Mouse (Mus musculus) layer of hippocampus, postnatal 14 days (tissue): ENCODE measurements around the gene Cracr2b. TPM values are rescaled to one million over a fixed set of nuclear protein-coding genes. Genes with fewer than 3 reads are reported as not detected.

Experiments used
- DNase-seq, 2 experiments: peaks; one replicate each; pipeline ENCODE4 v3.0.0; 2021 to 2022; ENCODE audit warnings: low spot score in 2 of 2, mixed read lengths in 1 of 2
- total RNA-seq, 2 experiments: library from RNA; stranded (reverse); gene quantifications; 2 replicates each; pipeline ENCODE4 v1.2.3; 2021

Cracr2b gene
- total RNA-seq, 2 experiments from 2014 or later: 5.5 to 6.6 TPM

DNA sequence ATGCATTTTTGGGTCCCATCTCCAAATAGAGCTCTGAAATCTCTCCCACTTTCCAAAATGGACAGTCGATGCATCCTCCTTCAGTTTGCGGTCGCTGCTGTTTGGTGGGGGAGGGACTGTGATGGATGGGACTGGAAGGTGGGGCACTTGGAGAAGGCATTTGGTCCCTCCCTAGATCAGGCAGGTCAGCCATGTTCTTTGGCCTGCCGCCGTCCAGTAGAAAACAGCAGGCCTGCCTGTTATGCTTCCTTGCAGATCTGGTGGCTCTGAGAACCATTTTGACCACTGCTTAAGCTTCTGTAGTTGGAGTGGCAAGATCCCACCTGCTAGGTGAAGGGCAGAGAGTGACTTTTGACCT, 7.2 kb downstream of the Cracr2b start:
- DNase-seq: no peak

DNA sequence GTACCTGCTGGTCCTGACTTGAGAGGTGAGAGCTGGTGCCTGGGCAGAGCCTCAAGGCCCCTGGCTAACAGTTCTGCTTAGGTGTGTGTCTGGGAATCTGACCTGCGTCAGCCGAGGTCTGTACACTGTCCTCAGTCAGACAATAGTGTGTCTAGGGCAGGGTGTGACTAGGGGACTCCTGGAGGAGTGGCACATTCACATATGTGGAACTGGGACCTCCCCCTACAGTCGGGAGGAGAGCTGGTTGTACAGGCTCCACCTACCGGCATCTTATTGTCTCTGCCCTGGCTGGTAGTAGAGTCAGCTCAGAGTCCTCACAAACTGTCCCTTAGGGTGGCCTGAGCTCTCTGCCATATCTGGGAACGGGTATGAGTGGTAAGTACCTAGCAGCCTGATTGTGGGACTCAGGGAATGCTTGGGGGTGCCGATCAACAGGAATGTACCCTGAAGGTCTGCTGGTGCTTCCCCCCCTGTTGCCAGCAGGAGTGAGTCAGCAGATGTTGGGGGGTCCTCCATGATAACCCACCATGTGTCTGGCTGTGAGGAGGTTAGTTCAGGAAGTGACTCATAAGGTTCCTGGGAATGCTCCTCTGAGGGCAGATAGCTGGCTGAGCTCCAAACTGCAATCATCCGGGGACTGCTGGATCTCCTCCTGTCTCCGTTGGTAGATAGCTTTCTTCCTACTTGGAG, 7.8 kb downstream of the Cracr2b start:
- peak in 1 of 2 experiments; percentile 61 for DNase-seq

DNA sequence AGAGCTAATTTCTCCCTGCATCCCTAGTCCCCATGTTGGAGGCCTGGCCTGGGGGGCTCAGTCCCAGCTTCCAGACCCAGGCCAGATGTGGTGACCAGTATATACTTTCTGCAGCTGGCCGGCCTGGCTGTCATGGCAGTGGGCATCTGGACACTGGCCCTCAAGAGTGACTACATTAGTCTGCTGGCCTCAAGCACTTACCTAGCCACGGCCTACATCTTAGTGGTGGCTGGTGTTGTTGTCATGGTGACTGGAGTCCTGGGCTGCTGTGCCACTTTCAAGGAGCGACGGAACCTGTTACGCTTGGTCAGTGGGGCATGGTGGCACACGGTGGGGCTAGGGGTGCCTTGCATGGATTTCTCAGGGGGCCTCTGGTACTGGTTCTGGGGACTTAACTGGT, 8.5 kb downstream of the Cracr2b start:
- no peak for DNase-seq

DNA sequence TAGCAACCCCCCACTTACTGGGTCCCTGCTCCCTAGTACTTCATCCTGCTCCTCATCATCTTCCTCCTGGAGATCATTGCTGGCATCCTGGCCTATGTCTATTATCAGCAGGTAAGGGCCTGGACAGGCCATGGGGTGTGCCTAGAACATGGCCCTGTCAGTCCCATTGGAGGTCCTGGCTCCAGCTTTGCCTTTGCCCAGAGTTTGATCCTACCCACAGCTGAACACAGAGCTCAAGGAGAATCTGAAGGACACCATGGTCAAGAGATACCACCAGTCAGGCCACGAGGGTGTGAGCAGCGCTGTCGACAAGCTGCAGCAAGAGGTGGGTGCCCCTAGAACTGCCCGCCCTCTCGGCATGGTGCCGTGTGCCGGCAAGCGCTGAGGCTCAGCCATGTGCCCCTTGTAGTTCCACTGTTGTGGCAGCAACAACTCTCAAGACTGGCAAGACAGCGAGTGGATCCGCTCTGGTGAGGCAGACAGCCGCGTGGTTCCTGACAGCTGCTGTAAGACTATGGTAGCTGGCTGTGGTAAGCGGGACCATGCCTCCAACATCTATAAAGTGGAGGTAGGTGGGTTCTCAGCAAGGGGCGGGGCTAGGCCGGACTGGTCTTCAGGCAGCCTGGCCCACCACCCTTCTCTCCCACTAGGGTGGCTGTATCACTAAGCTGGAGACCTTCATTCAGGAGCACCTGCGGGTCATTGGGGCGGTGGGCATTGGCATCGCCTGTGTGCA, 9.2 kb downstream of the Cracr2b start:
- DNase-seq: no peak

DNA sequence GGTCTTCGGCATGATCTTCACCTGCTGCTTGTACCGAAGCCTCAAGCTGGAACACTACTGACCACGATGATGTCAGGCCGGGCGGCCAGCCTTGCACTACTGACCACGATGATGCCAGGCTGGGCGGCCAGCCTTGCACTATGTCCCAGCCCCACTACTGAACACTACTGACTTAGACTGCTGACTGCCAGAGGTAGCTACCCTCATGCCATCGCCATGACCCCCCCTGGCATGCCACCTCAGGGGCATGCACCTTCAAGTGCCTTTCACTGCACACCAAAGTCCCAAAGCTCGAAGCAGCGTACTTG, 9.7 kb downstream of the Cracr2b start:
- DNase-seq: no peak

DNA sequence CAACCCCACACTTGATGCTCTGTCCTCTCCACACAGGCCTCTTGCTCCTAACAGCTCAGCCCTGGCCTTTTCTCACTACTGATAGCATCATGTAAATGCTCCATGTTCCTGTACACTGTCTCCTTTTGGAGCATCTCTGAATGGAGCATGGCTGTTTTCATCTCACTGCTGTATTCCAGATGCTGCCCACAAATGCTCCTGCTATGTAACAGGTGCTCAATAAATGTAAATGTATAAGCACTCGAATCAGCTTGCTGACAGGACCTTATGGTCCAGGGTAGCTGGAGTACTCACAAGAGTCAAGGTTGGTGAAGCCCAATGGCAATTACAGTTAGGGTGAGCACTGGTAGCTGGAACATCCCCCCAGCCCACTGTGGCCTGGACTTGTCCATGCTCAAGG, 10.3 kb downstream of the Cracr2b start:
- no peak for DNase-seq

DNA sequence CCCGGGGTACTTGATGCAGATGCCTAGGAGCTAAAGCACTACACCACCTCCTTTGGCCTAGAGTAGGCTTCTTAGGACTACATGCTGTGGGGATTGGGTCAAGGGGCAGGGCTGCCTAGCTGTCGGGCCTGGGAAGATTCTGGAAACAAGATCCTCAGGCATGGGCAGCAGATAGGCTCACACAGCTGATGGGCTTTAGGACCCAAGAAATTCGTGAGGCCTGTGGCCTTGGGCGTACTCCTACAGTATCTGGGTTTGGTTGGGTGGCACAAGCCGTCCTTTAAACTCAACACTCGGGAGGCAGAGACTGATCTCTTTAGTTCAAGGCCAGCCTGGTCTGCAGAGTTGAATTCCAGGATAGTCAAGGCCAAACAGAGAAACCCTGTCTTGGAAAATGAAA, 11.3 kb downstream of the Cracr2b start:
- DNase-seq: no peak

DNA sequence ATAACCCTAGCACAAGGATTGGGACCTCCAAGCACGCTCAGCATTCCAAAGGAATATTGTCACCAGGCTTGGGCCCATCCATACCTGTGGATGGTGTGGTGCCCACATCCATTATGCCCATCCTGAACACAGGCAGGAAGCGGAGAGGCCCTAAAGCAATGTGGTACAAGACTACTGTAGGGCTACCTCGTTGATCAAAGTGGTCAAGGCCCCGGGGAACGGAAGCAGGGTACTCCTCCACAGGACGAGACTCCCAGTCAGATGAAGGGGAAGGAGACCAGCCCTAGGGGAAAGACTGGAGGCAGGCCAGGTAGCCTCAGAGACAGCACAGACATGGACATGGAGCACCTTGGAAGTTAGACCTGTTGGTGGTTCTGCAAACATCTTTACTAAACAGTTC, 11.9 kb downstream of the Cracr2b start:
- no peak for DNase-seq

DNA sequence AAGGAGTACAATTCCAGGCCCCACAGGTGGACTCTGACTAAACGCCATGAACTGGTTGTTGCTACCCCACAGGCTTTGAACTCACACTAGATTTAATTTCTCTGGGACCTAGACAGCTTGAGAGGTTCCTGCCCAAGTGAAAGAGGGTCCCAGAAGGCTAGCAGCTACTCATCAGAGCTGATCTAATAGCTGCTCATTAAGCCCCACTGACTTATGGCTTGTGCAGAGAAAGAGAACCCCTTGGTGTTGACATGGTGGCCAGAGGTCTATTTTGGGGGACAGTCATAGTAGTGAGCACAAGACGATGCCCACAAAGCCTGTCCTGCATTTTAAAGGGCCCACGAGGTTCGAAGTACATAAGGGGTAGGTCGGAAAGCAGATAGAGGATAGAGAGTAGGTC, 13.3 kb downstream of the Cracr2b start:
- no peak for DNase-seq

DNA sequence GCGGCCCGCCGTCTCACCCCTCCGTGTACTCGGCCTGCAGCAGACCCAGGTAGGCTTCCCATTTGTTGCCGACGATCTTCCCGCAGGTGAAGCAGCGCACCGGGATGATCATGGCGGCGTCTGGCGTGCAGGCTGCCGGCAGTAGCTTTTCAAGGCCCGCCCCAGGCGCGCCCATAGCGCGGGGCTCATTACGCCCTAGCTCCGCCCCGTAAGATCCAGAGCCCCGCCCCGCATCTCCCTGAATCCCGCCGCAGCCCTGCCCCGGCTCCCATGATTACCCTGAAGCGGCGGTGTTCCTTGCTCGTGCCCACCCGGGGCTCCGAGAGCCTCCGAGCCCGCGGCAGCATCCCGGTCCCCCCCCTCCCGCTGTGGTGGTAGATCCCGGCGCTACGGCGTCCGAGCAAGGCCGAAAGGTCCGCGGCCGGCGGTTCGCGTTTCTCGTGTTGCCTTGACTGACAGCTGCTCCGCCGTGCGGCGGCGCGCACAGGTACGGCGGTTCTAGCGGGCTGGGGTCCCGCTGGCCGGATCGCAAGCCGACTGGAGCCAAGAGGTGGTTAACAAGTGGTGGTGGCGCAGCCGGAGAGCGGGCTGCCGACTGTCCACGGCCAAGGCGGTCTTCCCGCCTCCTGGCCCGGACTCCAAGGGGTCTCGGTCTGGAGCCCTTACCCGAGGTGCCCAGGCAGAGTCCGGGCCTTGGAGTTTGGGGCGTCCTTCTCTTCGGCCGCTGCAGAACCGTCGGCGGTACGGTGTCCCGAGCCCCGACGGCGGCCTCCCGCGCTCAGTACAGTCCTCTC, 14.3 kb downstream of the Cracr2b start, which contains the start of the genes Polr2l and Tspan4:
TSS of gene Polr2l (minus strand) at position 122 of the 794 bp plus-strand sequence.
TSS of gene Tspan4 (plus strand) at position 230 of the 794 bp plus-strand sequence.
- peak; percentile 82 to 92 for DNase-seq

DNA sequence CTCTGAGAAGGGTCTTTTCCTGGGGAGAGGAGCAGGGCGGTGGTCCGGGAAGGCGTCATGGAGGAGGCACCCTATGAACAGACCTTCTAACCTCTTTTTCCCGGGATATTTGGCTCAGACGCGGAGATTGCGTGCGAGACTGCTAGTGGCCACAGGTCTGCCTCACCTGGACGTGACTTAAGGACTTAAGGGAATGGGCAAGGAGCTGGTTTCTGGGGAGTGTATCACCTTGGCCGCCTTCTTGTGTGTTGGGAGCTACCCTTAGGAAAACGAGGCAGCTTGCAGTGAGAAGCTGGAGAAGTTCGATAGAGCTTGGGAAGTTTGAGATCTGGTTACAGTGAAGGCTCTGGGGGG, 14.9 kb downstream of the Cracr2b start:
- DNase-seq: no peak

DNA sequence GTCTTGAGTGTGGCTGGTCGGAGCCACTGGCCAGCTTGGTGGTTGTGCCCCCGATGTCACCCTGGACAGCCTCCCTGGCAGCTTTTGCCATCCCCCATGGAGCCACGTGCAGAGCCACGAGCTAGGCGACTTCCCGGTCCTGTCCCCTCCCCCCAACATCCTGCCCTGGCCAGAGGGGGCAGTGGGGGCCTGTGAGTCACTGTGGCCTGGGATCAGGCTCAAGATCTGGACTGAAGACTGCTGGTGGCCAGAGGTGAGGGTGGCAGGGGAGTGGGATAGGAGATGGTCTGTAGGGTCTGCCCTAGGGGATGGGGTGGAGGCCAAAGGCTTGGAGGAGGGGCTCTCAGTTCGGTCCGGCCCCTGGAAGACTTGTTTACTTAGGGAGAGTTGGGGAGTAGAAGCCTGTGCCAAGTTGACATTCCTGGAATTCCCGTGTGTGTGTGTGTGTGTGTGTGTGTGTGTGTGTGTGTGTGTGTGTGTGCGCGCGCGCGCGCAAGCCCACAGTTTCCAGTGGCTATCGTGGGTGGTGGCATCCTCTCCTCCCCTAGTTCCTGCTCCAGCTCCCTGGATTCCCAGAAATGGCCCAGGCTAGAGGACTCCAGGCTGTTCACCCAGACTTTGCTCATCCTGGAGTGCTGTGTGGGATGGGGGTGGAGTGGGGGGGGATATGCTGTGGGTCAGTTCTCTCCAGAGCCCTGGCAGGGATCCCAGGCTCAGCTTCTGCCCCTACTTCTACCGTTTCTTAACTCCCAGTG, 15.5 kb downstream of the Cracr2b start:
- no peak for DNase-seq

DNA sequence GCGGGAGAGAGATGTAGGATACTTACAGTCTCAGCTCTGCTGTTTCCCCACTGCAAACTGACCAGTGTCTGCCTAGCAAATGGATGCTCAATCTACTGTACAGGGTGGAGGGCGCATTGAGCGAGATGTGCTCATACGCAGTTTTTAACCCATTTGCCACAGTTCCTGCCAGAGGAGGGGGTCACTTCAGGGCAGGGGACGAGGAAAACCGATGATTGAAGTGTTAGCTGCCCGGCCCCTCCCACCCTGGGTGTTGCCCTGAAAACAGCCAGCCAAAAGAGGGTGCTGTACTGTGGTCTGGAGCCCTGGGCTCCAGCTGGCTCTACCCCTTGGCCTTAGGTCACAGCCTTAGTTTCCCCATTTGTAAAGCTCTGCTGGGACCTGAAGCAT, 16.1 kb downstream of the Cracr2b start:
- no peak for DNase-seq

DNA sequence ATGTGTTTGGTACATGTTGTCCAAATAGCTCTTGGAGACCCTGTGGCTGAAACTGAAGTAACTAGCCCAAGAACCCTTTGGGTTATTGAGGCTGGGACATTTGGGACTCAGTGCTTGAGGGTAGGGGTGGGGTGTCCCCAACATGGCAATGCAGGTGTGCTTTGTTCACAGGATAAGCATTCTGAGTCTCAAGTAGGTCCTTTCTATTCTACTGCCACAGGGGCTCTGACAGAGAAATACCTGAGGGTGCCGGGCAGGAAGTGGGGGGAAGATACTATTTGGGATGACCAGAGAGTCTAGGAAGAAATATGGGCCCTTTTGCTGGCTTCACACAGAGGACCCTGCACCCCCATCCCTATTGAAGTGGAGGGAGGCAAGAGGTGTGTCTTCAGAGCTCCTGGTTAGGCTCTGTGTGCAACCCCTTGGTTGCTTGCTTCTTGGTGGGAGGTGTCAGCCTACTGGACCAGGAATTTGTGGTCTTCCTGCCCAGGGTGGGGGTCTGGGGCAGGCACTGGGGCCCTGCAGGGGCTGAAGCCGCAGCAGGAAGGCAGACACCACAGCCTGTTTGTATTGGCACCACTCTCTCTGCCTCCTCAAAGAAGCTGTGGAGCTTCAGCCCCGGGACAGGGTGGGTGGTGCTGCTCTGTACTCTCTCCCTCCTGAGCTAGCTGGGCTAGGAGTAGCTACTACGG, 16.8 kb downstream of the Cracr2b start:
- DNase-seq: no peak

DNA sequence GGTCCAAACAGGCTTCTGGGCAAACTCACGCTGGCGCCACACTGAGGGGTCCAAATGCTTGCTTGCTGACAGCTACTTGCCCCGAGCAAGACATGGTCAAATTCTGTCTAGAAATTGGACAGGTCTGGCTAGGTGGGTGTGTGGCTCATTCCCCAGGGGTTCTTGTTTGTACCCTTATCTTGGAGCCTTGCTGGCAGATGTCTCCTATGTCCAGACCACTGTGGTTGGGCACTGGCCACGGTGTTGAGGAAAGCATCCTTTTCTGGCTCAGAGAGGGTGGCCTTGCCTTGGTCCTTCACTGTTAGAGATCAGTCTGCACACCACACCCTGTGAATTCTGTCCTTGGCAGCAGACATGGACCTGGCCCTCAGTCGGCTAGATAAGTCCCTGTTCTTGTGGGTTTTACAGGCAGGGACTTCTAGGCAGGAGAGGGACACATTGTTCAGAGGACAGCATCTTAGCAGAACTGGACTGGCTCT, 17.4 kb downstream of the Cracr2b start:
- no peak for DNase-seq

DNA sequence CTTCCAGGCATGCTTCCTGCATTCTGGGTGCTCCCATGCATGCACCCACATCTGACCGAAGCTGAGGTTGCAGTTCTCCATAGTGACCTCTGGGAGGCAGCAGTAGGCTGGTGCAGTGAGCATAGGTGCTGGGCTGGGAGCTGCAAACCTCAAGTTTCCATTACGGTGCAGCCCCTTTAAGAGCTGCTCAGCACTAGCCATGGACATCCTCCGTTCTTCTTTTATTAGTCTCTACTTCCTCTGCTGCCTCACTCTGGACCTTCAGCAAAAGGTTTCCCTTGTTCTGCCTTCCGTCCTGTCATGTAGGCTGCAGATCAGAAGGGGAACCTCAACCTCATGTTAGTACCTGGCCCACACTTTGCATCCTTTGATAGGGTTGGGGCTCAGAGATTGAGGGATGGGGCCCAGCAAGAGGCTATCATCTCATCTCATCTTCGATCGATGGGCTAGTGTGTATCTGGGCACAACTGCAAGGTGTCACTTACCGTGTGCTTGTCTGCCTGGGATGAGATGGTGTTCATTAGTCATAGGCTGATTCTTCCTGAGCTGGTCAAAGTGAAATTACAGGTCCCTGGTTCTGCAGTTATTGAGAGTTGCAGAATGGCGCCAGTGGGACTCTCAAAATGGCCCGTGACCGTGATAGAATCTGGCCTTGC, 20.1 kb downstream of the Cracr2b start:
- DNase-seq: peak; percentile 72 to 78

DNA sequence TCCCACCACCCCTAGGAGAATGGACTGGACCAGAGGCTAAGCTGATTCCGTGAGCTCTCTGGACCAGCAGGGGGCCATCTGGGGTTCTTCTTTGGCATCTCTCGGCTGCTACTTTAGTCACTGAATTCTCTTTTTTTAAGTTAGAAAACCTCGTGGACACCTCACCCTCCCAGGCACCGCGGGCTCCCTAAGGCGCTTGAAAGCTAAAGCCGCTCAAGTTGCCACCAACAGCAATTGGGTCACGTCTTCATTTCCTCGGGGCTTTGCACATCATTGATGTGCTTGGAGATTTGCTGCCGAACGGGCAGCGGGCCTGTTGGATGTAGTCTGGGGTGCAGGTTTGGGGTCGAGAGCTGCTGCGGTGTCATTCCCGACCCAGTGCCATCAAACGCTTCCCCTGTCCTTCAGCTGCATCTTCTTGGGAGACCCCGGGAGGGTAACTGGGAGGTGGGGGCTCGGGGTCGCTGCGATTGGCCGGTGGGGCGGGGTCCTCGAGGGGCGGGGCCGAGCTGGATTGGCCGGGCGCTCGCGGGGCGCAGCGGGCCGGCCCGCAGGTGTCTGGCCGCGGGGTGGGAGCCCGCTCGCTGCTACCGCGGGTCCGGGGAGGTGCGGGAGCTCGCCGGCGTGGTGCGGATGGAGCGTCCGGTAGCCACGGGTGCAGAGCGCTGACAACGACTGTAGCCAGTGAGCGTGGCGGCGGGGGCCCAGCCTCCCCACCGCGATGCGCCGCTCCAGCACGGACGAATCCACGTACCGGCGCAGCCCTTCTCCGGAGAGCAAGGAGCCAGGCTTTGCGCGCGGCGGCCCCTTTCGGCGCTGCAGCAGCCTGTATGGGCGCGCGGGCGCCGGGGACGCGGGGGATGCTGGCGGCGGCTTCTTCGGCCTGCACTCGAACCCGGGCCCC, 20.9 kb downstream of the Cracr2b start:
- no peak for DNase-seq

DNA sequence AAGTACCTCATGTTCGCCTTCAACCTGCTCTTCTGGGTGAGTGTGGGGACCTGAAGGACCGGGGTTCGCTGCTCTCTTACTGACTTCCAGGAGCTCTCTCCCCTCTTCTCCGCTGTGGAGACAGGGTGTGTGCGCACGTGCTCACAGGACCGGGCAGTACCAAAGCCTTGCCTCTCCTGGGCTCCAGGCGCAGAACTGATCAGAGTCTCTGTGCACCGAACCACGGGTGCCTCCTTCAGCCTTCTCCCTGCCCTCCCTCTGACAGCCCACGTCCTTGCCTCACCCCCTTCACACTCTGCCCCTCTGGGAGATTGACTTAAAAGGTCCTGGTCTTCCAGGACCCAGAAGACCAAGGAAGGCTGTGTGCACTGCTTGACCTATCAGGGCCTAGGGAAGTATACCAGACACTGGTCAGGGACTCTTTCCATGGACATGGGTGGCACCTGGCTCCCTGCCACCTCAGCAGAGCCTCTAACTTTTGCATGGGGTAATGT, 21.7 kb downstream of the Cracr2b start:
- DNase-seq: no peak

DNA sequence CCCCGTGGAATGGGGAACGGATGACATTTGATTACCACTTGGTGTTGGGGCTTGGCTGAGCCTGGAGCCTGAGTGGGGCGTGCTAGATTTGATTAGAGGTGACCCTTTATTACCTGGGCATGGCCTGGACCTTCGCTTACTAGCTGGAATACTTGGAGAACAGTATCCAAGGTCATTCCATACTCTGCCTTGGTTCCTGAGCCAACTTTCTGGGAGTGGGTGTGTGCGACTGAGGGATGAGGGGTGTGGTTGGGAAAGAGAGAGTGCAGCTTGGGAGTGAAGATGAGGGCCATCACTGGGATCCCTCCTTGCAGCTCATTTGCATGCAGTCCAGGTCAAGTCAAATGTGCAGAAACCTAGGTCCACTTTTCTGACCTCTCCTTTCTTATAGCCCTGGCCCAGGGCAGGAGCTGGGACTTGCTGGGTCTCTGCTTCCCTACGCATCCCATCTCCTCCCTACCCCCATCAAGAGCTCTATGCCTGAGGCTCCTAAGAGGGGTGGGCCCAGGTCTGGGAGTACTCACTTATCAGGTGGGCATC, 22.3 kb downstream of the Cracr2b start:
- no peak for DNase-seq
